Mouse (Mus musculus): Measurements from ENCODE around the gene Rasgrp3.

DNA sequence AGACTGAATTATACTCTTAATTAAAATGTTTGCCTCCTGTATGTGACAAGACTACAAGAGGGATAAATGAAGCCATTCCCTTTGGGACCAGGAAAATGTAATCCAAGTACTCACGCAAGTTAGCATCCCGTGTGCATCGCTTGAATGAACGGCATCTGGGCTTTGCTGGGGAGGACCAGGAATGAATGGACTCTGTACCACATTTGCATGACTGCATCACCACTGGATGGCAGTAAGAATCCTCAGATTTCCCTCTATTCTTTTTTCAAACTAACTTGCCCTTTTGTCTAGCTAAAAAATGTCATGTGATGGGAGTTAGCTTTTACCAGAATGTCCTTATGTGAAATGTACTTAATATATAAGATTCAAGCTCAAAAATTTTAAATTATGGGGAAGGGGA lies 29.3 kb upstream of the Rasgrp3 start:
- no peak for TF ChIP-seq POLR2A (IDR thresholded peaks at IDR 0.05; ENCODE audit: borderline replicate concordance, low read depth, low read length)
- no peak for TF ChIP-seq CTCF (IDR thresholded peaks at IDR 0.05; ENCODE audit: low read depth, low read length)
